Mouse (Mus musculus) kidney, postnatal 0 days (tissue): ENCODE data around the gene Gins3. TPM values are rescaled to one million over a fixed set of nuclear protein-coding genes. Genes with fewer than 3 reads are reported as not detected.
"Not testable (repeated sequence)": the region's sequence is repeated elsewhere in the genome, so short reads cannot be mapped to it uniquely, and the experiment has no call there.

Experiments used
- ATAC-seq: fragments of 200-750 bp; cut with Nextera tagmentation; replicated peaks from 2 replicates; pipeline ENCODE4 v1.8.0; 2017; ENCODE audit warnings: low read depth, moderate number of reproducible peaks, moderate TSS enrichment, moderate library complexity; ENCODE audit not compliant: low FRiP score
- DNase-seq: peaks from one replicate; pipeline ENCODE4 v3.0.0-alpha.2; 2016; ENCODE audit warnings: low spot score
- H3K27ac ChIP-seq: fragments of 300-500 bp; sonication (generic); 2 replicates; pipeline ENCODE4 v1.5.1; 2014; ENCODE audit warnings: mild to moderate bottlenecking
- H3K27me3 ChIP-seq: fragments of 300-500 bp; sonication (generic); 2 replicates; pipeline ENCODE4 v1.6.1; 2014; ENCODE audit warnings: low read length, mixed read lengths; ENCODE audit not compliant: insufficient read depth
- H3K36me3 ChIP-seq: fragments of 300-500 bp; sonication (generic); 2 replicates; pipeline ENCODE4 v1.6.1; 2014; ENCODE audit warnings: low read length, mixed read lengths; ENCODE audit not compliant: insufficient read depth
- H3K4me1 ChIP-seq: fragments of 300-500 bp; sonication (generic); replicated peaks from 2 replicates; pipeline ENCODE4 v1.6.1; 2014; ENCODE audit warnings: antibody characterized with exemption, low read length, mixed read lengths; ENCODE audit not compliant: insufficient read depth
- H3K4me2 ChIP-seq: fragments of 300-500 bp; sonication (generic); 2 replicates; pipeline ENCODE4 v1.6.1; 2014; ENCODE audit warnings: mild to moderate bottlenecking, low read length, moderate library complexity, mixed read lengths
- H3K4me3 ChIP-seq: fragments of 300-500 bp; sonication (generic); replicated peaks from 2 replicates; pipeline ENCODE4 v1.5.1; 2014; ENCODE audit warnings: low read depth, low read length
- H3K9ac ChIP-seq: fragments of 300-500 bp; sonication (generic); 2 replicates; pipeline ENCODE4 v1.6.1; 2014; ENCODE audit warnings: low read depth, low read length
- H3K9me3 ChIP-seq: fragments of 300-500 bp; sonication (generic); replicated peaks from 2 replicates; pipeline ENCODE4 v1.6.1; 2016; ENCODE audit warnings: low read length, inconsistent platforms, mixed read lengths
- CTCF ChIP-seq: IDR thresholded peaks from 2 replicates; pipeline ENCODE4 v1.5.1; 2016; ENCODE audit warnings: antibody characterized with exemption, low read depth, mild to moderate bottlenecking, moderate library complexity
- WGBS: fragments of 180-500 bp; shearing (Covaris S2); extraction: QIAGEN DNeasy Blood & Tissue Kit; methylation state at CpG from one replicate; pipeline ENCODE4 v1.1.7; 2014; 5-methylcytosine and 5-hydroxymethylcytosine counted together
- polyA plus RNA-seq: library from polyadenylated mRNA; unstranded; fragments of >200 nt; fragmentation: Nextera tagmentation; extraction: Ambion mirVana; gene quantifications from 2 replicates; pipeline ENCODE4 v1.2.1, GENCODE M21; 2015

Gins3 gene
- polyA plus RNA-seq, 1 experiment from 2014 or later, result 9.9 TPM

- 0 out of 2 replicates have a peak, but pooled peaks cover under 1% of the 10 kb centered on the region for H3K4me1 ChIP-seq
- no peak for DNase-seq
- no peak for TF ChIP-seq CTCF
- 89% methylated on average over 6 of the region's 6 CpGs for WGBS
- no peaks in the 10 kb centered on the region for H3K27me3 ChIP-seq
- no peaks in the 10 kb centered on the region for H3K36me3 ChIP-seq
- H3K4me2 ChIP-seq, result no peak overlapping the region
- H3K9me3 ChIP-seq, result no peaks in the 10 kb centered on the region
- H3K27ac ChIP-seq, result no peak overlapping the region
- no peak for ATAC-seq
- H3K4me3 ChIP-seq, result no peak overlapping the region
- no peak overlapping the region for H3K9ac ChIP-seq
These were observed 27.2 kb downstream of the Gins3 start for GRCm38 (mm10) chr8:95660334-95660882.

GRCm38 (mm10) chr8:95661085-95661484 is 27.8 kb downstream of the Gins3 start:
- H3K4me3 ChIP-seq, result no peak overlapping the region
- H3K9ac ChIP-seq, result no peak overlapping the region
- TF ChIP-seq CTCF, result no peak
- no peak overlapping the region for H3K27ac ChIP-seq
- no peaks in the 10 kb centered on the region for H3K36me3 ChIP-seq
- ATAC-seq (no peak), DNase-seq (no peak)
- no peaks in the 10 kb centered on the region for H3K4me1 ChIP-seq
- no peaks in the 10 kb centered on the region for H3K9me3 ChIP-seq
- no peaks in the 10 kb centered on the region for H3K27me3 ChIP-seq
- no peak overlapping the region for H3K4me2 ChIP-seq
- 40% methylated on average over 8 of the region's 8 CpGs for WGBS

- ATAC-seq, result no peak
- no peaks in the 10 kb centered on the region for H3K36me3 ChIP-seq
- no peak overlapping the region for H3K4me2 ChIP-seq
- no peaks in the 10 kb centered on the region for H3K27me3 ChIP-seq
- no peak for TF ChIP-seq CTCF
- no peaks in the 10 kb centered on the region for H3K9me3 ChIP-seq
- H3K4me1 ChIP-seq, result no peaks in the 10 kb centered on the region
- DNase-seq, result no peak
- no peak overlapping the region for H3K4me3 ChIP-seq
- WGBS, result 88% methylated on average over 6 of the region's 6 CpGs
- H3K27ac ChIP-seq, result no peak overlapping the region
- H3K9ac ChIP-seq, result no peak overlapping the region
These were observed 28.3 kb downstream of the Gins3 start for GRCm38 (mm10) chr8:95661575-95661974.

GRCm38 (mm10) chr8:95662885-95663598 is 29.8 kb downstream of the Gins3 start:
- H3K9me3 ChIP-seq, result no peaks in the 10 kb centered on the region
- no peak for DNase-seq
- no peak for ATAC-seq
- no peaks in the 10 kb centered on the region for H3K36me3 ChIP-seq
- 67% methylated on average over 7 of the region's 7 CpGs for WGBS
- no peak overlapping the region for H3K4me2 ChIP-seq
- H3K4me1 ChIP-seq, result no peaks in the 10 kb centered on the region
- H3K27ac ChIP-seq, result no peak overlapping the region
- H3K9ac ChIP-seq, result no peak overlapping the region
- no peaks in the 10 kb centered on the region for H3K27me3 ChIP-seq
- TF ChIP-seq CTCF, result no peak
- H3K4me3 ChIP-seq, result no peak overlapping the region

- DNase-seq (peak; percentile 19), ATAC-seq (no peak)
- H3K4me2 ChIP-seq, result no peak overlapping the region
- H3K4me3 ChIP-seq, result no peak overlapping the region
- H3K9me3 ChIP-seq, result no peaks in the 10 kb centered on the region
- no peaks in the 10 kb centered on the region for H3K4me1 ChIP-seq
- TF ChIP-seq CTCF, result no peak
- H3K9ac ChIP-seq, result no peak overlapping the region
- no peaks in the 10 kb centered on the region for H3K36me3 ChIP-seq
- no peak overlapping the region for H3K27ac ChIP-seq
- WGBS, result 35% methylated on average over 4 of the region's 4 CpGs
- no peaks in the 10 kb centered on the region for H3K27me3 ChIP-seq
These were observed 30.3 kb downstream of the Gins3 start for GRCm38 (mm10) chr8:95663599-95663949.

GRCm38 (mm10) chr8:95665813-95666452 is 32.7 kb downstream of the Gins3 start:
- H3K9ac ChIP-seq, H3K4me2 ChIP-seq, H3K27ac ChIP-seq, DNase-seq, H3K36me3 ChIP-seq, H3K4me1 ChIP-seq, H3K9me3 ChIP-seq, H3K4me3 ChIP-seq, ATAC-seq, H3K27me3 ChIP-seq: not testable (repeated sequence)
- 96% methylated on average over 11 of the region's 11 CpGs for WGBS
